Mouse (Mus musculus) heart, embryonic 15.5 days (tissue): ENCODE measurements at regions not wholly inside any gene's neighbourhood (a gene's known extent, or its start where the extent isn't known, plus 50 kb on each side); places are given as distances from the start of the nearest gene placed in this dataset.

ENCODE experiments used
- ATAC-seq: fragments of 200-750 bp; cut with Nextera tagmentation; replicated peaks from 2 replicates; pipeline ENCODE4 v1.8.0; 2017; ENCODE audit warnings: low read depth, moderate TSS enrichment; ENCODE audit not compliant: insufficient number of reproducible peaks, insufficient read depth, low FRiP score
- H3K27ac ChIP-seq: fragments of 300-500 bp; sonication (generic); 2 replicates; pipeline ENCODE4 v1.5.1; 2015; ENCODE audit warnings: mild to moderate bottlenecking, inconsistent platforms
- H3K27me3 ChIP-seq: fragments of 300-500 bp; sonication (generic); 2 replicates; pipeline ENCODE4 v1.6.1; 2015; ENCODE audit warnings: inconsistent platforms
- H3K36me3 ChIP-seq: fragments of 300-500 bp; sonication (generic); 2 replicates; pipeline ENCODE4 v1.6.1; 2015; ENCODE audit warnings: mild to moderate bottlenecking, inconsistent platforms
- H3K4me1 ChIP-seq: fragments of 300-500 bp; sonication (generic); replicated peaks from 2 replicates; pipeline ENCODE4 v1.6.1; 2015; ENCODE audit warnings: inconsistent platforms
- H3K4me2 ChIP-seq: fragments of 300-500 bp; sonication (generic); 2 replicates; pipeline ENCODE4 v1.6.1; 2015; ENCODE audit warnings: inconsistent platforms, mild to moderate bottlenecking, moderate library complexity
- H3K4me3 ChIP-seq: fragments of 300-500 bp; sonication (generic); 2 replicates; pipeline ENCODE4 v1.5.1; 2015; ENCODE audit warnings: mild to moderate bottlenecking, inconsistent platforms
- H3K9ac ChIP-seq: fragments of 300-500 bp; sonication (generic); 2 replicates; pipeline ENCODE4 v1.6.1; 2015; ENCODE audit warnings: mild to moderate bottlenecking, inconsistent platforms
- H3K9me3 ChIP-seq: fragments of 300-500 bp; sonication (generic); replicated peaks from 2 replicates; pipeline ENCODE4 v1.6.1; 2016; ENCODE audit warnings: inconsistent platforms
- WGBS: fragments of 180-500 bp; shearing (Covaris S2); methylation state at CpG from one replicate; pipeline ENCODE4 v1.1.7; 2015; ENCODE audit warnings: mixed read lengths; 5-methylcytosine and 5-hydroxymethylcytosine counted together

DNA sequence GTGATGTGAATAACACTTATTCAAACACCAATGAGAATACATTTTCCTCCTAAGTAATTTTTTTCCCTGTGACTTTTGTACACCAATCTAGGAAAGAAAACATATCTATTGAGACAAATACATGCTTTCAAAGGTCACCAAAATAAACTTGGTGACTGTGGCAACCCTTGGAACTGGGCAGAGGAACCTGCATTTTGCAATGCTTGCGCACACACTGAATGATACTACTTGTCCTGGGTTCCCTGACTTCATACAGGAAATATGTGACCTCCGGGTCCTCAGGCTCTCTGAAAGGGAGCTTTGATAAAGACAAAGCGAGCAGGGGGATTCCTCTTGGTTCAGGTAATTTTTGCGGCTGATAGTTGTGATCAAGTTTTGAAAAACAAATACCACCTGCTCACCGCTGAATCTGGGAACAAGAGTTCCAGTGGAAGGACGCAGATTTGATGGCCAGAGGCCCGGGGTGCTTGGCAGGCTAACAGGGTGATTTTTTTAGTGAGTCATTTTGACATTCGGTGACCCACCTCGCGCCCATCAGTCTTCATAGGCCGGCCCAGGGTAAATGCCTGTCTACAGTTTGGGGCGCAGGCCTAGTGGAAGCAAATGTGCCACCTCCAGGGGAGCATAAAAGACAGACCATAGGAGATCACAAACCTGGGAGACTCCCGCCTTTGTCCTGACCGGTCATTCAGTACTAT is 203.0 kb downstream of the Enc1 start:
- Histone ChIP-seq H3K9me3 (no peaks in the 10 kb centered on the region), H3K27ac (no peak overlapping the region), H3K36me3 (no peaks in the 10 kb centered on the region), H3K4me2 (no peak overlapping the region), H3K9ac (no peak overlapping the region), H3K27me3 (no peaks in the 10 kb centered on the region), H3K4me1 (peaks cover 29% of the 10 kb centered on the region), H3K4me3 (no peak overlapping the region)
- 61% methylated on average over 14 of the region's 14 CpGs for WGBS
- no peak for ATAC-seq

GRCm38 (mm10) chr13:97442806-97443205 is 201.9 kb downstream of the Enc1 start:
- no peak overlapping the region for H3K4me3 ChIP-seq
- H3K36me3 ChIP-seq = no peaks in the 10 kb centered on the region
- H3K27me3 ChIP-seq = peaks cover 2% of the 10 kb centered on the region; the same call in 1 of the 2 replicates
- WGBS = 52% methylated on average over 1 of the region's 1 CpGs
- no peak overlapping the region for H3K9ac ChIP-seq
- H3K4me1 ChIP-seq = peaks cover 33% of the 10 kb centered on the region
- no peak for ATAC-seq
- H3K27ac ChIP-seq = peak overlapping the region; percentile 48; the same call in 1 of the 2 replicates
- H3K9me3 ChIP-seq = no peaks in the 10 kb centered on the region
- H3K4me2 ChIP-seq = peak overlapping the region; percentile 36; the same call in 1 of the 2 replicates

- WGBS = 32% methylated on average over 10 of the region's 10 CpGs
- H3K4me1 ChIP-seq = peaks cover 33% of the 10 kb centered on the region
Measured at GRCm38 (mm10) chr13:97442283-97442682, 201.4 kb downstream of the Enc1 start.

DNA sequence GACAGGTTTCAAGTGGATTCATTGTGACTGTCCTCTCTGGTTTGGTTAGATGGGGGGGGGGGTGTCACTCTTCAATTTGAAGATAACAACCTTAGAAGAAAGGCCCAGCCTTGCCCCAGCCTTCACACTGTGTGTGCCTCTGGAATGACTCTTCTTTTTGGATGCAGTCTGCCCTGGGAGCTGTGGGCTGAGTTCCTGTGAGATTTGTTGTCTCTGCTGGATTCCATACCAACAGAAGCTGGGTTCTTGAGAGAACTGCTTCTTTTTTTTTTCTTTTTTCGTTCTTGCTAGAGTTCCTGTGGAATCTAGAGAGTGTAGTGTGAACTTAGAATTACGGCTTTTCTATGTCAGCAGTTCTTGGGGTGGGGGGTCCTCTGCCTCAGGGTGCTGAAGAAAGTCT is 200.9 kb downstream of the Enc1 start:
- peak overlapping the region; percentile 36; the same call in 1 of the 2 replicates for H3K4me2 ChIP-seq
- no peak for ATAC-seq

More at GRCm38 (mm10) chr13:97442283-97442682, 201.4 kb downstream of the Enc1 start:
- Histone ChIP-seq H3K4me2 (peak overlapping the region; percentile 36), H3K36me3 (no peaks in the 10 kb centered on the region), H3K27me3 (peaks cover 2% of the 10 kb centered on the region; the same call in 1 of the 2 replicates), H3K27ac (peak overlapping the region; percentile 48; the same call in 1 of the 2 replicates), H3K9ac (no peak overlapping the region), H3K4me3 (no peak overlapping the region; the same call in 1 of the 2 replicates), H3K9me3 (no peaks in the 10 kb centered on the region)
- ATAC-seq = peak; percentile 56; the same call in 1 of the 2 replicates

DNA sequence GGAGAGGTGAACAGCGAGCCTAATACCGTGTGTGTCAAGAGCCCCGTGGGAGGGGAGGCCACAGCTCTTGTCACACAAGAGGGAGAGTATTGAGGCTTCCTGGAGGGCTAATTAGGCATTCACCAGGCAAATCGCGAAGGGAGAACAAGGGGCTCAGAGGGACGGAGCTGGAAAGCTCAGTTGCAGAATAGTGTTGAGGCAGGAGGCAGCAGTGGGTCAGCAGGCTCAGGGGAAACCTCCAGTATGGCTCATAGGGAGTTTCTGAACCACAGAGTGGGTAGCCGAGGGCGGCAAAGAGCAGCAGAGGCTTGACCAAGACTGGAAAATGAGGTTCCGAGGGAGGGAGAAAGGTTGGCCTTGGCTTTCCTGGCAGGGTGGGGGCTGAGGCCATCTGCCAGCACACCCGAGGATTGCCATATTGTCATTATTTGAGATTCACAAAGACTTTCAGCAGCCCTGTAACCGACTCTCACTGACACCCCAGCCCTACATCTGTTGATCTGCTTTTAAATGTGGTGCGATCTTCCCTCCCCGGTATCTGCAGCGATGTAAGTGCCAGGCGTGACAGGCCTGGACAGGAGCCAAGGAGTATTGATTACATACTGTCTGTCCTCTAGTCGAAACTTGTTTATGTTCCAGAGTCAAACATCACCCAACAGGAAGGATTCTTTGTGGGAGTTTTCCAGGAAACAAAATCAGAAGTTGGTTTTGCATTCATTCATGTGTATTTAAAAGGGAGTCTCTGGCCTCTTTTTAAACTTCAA is 198.5 kb downstream of the Enc1 start:
- WGBS = 20% methylated on average over 16 of the region's 16 CpGs
- Histone ChIP-seq H3K9me3 (no peaks in the 10 kb centered on the region), H3K4me2 (peak overlapping the region; percentile 51), H3K27me3 (peaks cover 2% of the 10 kb centered on the region; the same call in 1 of the 2 replicates), H3K36me3 (no peaks in the 10 kb centered on the region), H3K4me3 (peak overlapping the region; percentile 17), H3K9ac (peak overlapping the region; percentile 28), H3K27ac (no peak overlapping the region), H3K4me1 (peaks cover 54% of the 10 kb centered on the region)
- no peak for ATAC-seq

More for the DNA sequence above, 200.9 kb downstream of the Enc1 start:
- Histone ChIP-seq H3K27me3 (peaks cover 2% of the 10 kb centered on the region; the same call in 1 of the 2 replicates), H3K9ac (no peak overlapping the region), H3K36me3 (no peaks in the 10 kb centered on the region), H3K27ac (peak overlapping the region; percentile 48; the same call in 1 of the 2 replicates), H3K9me3 (no peaks in the 10 kb centered on the region), H3K4me3 (no peak overlapping the region; the same call in 1 of the 2 replicates), H3K4me1 (peaks cover 33% of the 10 kb centered on the region)
- WGBS = 54% methylated on average over 2 of the region's 2 CpGs

DNA sequence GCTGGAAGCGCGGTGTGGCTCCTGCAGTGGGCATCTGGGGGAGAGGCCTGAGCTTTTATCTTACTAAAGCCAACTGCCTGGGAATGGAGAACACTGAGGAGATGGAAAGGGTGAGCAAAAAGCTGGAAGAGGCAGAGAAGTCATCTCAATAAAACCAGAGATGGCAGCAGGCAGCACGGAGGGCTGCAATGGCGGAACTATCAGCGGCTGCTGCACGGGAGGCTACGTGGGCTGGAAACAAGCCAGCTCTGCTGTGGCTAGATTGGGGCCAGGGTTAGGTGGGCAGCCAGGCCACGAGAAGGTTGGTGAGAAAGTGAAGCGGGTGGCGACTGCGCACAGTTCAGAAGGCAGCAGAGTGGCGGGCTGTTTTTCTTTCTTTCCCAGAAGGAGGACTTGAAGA is 197.8 kb downstream of the Enc1 start:
- no peak for ATAC-seq
- Histone ChIP-seq H3K4me3 (peak overlapping the region; percentile 17), H3K36me3 (no peaks in the 10 kb centered on the region), H3K4me1 (peaks cover 52% of the 10 kb centered on the region), H3K27me3 (peaks cover 4% of the 10 kb centered on the region; the same call in 1 of the 2 replicates), H3K27ac (no peak overlapping the region), H3K4me2 (peak overlapping the region; percentile 51), H3K9ac (peak overlapping the region; percentile 28), H3K9me3 (no peaks in the 10 kb centered on the region)
- 37% methylated on average over 12 of the region's 12 CpGs for WGBS

DNA sequence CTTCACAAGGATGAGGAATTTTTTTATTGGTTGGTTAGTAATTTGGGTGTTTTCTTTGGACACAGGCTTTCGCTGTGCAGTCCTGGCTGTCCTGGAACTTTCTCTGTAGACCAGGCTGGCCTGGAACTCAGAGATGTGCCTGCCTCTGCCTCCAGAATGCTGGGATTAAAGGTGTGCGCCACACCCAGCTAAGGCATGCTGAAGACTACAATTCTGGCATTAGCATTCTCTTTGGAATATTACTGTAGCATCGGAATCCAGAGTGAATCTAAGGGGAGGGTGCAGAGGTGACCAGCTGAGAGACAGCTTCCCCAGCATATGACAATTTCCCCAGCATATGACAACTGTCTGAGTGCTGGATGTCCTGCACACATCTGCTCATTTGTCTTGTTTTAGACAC is 197.4 kb downstream of the Enc1 start:
- H3K27ac ChIP-seq = no peak overlapping the region
- H3K9ac ChIP-seq = no peak overlapping the region

GRCm38 (mm10) chr13:97436719-97437350 is 195.9 kb downstream of the Enc1 start:
- Histone ChIP-seq H3K27ac (0 out of 2 replicates have a peak overlapping the region, but pooled peaks have one; percentile 75), H3K4me2 (peak overlapping the region; percentile 79), H3K27me3 (peaks cover 5% of the 10 kb centered on the region; the same call in 1 of the 2 replicates), H3K36me3 (no peaks in the 10 kb centered on the region), H3K4me3 (no peak overlapping the region), H3K9me3 (no peaks in the 10 kb centered on the region), H3K9ac (no peak overlapping the region), H3K4me1 (peaks cover 39% of the 10 kb centered on the region)
- no peak for ATAC-seq
- WGBS = 37% methylated on average over 5 of the region's 5 CpGs

More for the DNA sequence above, 197.4 kb downstream of the Enc1 start:
- Histone ChIP-seq H3K36me3 (no peaks in the 10 kb centered on the region), H3K4me3 (no peak overlapping the region), H3K4me1 (peaks cover 51% of the 10 kb centered on the region), H3K4me2 (peak overlapping the region; percentile 51; the same call in 1 of the 2 replicates), H3K9me3 (no peaks in the 10 kb centered on the region), H3K27me3 (peaks cover 5% of the 10 kb centered on the region; the same call in 1 of the 2 replicates)
- WGBS = 94% methylated on average over 3 of the region's 3 CpGs
- no peak for ATAC-seq

DNA sequence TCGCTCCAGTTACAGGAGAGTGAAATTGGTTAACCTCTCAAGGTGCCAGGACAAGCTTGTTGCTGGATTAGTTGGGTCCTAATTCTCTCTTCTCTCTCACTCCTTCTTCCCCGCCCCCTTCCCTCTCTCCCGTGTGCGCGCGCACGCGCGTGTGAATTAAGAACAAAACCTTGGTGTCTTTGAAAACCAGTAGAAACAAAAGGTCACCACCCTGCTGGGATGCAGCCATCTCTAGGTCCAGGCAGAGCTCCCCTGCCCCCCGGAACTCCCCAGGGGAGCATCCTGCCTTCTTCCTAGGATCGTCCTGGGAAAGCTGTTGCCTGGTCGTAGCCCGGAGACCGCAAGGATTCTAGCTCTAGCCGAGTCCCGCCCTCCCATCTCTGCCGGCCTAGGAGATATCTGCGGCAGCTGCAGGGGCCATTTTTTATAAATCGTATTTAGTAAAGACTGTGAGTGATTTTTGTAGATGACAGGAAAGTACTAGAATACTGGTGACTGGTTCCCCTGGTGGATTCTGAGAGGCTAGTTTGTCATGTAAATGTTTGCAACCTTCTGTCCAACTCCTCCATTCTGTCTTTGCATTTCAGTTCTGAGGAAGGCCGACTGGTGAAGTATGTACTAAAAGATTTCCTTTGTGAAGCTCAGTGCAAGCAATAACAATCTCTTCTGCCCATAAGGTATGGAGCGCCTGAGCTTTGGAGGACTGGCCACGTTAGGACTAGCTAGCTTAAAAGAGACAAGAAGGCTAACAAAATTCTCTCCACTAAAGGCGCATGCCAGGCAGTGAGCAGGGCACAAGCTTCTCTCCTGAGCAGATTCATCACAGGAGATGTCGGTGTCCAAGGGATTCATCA is 195.2 kb downstream of the Enc1 start:
- Histone ChIP-seq H3K4me1 (peaks cover 34% of the 10 kb centered on the region), H3K27ac (peak overlapping the region; percentile 75), H3K9me3 (no peaks in the 10 kb centered on the region), H3K4me3 (peak overlapping the region; percentile 46), H3K9ac (peak overlapping the region; percentile 49), H3K36me3 (no peaks in the 10 kb centered on the region), H3K27me3 (peaks cover 5% of the 10 kb centered on the region; the same call in 1 of the 2 replicates), H3K4me2 (peak overlapping the region; percentile 79)
- ATAC-seq = 0 out of 2 replicates have a peak, but pooled peaks have one; percentile 20
- WGBS = 9% methylated on average over 24 of the region's 24 CpGs
